8 mouse cellular contexts compared by ENCODE assay signal in the genomic region with DNA sequence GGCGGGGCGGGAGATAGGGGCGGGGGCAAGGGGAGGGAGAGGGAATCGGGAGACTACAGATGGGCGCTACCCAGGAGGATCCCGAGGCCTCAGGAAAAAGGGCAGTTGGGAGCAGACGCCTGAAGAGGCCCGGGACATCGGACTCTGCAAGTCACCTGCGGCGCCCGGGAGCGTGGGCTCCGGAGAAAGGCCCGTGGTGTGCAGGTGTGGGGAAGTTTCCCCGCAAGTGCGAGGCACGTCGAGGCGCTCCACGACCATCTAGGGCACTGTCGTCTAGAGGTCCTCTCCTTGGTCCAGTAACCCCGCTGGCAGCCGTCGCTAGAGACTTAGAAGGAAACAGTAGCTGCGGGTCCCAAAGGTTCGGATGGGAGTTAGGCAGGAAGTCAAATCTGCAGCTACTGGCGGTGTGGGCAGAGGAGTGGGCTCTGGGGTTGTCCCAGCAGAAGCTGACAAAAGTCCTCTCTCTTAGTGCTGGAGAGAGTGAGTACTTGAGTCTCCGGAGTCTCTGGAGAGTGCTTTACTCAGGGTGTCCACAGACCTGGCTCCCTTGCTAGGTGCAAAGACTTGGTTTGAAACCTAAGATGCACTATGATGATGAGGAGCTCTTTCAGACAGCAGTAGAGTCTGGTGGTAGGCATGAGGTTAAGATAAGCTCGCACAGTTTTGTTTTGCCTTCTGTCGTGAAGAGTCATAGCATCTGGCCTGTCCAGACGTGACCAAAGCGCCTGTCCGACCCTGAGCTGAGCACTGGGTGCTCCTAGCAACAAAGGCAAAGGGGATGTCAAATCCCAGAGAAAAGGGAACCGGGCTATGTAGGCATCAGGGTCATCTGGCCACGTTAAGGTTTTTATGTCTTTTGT.
DNase-seq lines count a peak whose midpoint lies in the region; ATAC-seq and TF ChIP-seq lines count a peak whose summit lies in the region.

No protein-coding gene starts in this region.

- peak overlapping the region; percentile 55 for H3K9ac ChIP-seq in ES-Bruce4 (ENCODE audit: low read depth, poor library complexity, severe bottlenecking)
- peak overlapping the region; percentile 51 for H3K9ac ChIP-seq in forebrain, embryonic 14.5 days (ENCODE audit: low read length)
- peak overlapping the region; percentile 28; the same call in 1 of the 2 replicates for H3K9ac ChIP-seq in limb, embryonic 14.5 days (ENCODE audit: low read depth, low read length, severe bottlenecking)
- no peak overlapping the region for H3K9ac ChIP-seq in stomach, embryonic 14.5 days (replicated peaks; ENCODE audit: low read depth, low read length)

- TF ChIP-seq POLR2A in ES-Bruce4 (IDR thresholded peaks at IDR 0.05; ENCODE audit: insufficient read depth, low read length) = no peak
- no peak for TF ChIP-seq POLR2A in limb, embryonic 14.5 days (IDR thresholded peaks at IDR 0.05; ENCODE audit: borderline replicate concordance, extremely low read depth, insufficient read depth, insufficient read length)

- no peak for TF ChIP-seq CTCF in ES-Bruce4 (IDR thresholded peaks at IDR 0.05; ENCODE audit: low read depth, low read length)

- intact Hi-C loops in gastrocnemius, postnatal 14 days (cut with DNase I; ENCODE audit: low total_unique reads) = no loop called here

- H3K36me3 ChIP-seq in ES-Bruce4 (ENCODE audit: control insufficient read depth, insufficient read depth, low read length, poor library complexity, severe bottlenecking) = no peaks in the 10 kb centered on the region
- no peaks in the 10 kb centered on the region for H3K36me3 ChIP-seq in forebrain, embryonic 14.5 days (ENCODE audit: control insufficient read depth, insufficient read depth, low read length)
- H3K36me3 ChIP-seq in limb, embryonic 14.5 days (ENCODE audit: control insufficient read depth, insufficient read depth, low read length) = no peaks in the 10 kb centered on the region
- no peaks in the 10 kb centered on the region for H3K36me3 ChIP-seq in stomach, embryonic 14.5 days (ENCODE audit: control insufficient read depth, insufficient read depth, low read length)

- no peak for TF ChIP-seq EP300 in ES-Bruce4 (IDR thresholded peaks at IDR 0.05; ENCODE audit: insufficient read depth, low read depth, low read length)

- peaks cover 7% of the 10 kb centered on the region for H3K27me3 ChIP-seq in ES-Bruce4 (ENCODE audit: control insufficient read depth, insufficient read depth, low read length, poor library complexity, severe bottlenecking)
- peaks cover 34% of the 10 kb centered on the region for H3K27me3 ChIP-seq in forebrain, embryonic 14.5 days (replicated peaks; ENCODE audit: control insufficient read depth, insufficient read depth, low read length)
- H3K27me3 ChIP-seq in limb, embryonic 14.5 days (ENCODE audit: control insufficient read depth, insufficient read depth, low read length) = peaks cover 62% of the 10 kb centered on the region
- peaks cover 24% of the 10 kb centered on the region for H3K27me3 ChIP-seq in stomach, embryonic 14.5 days (ENCODE audit: control insufficient read depth, insufficient read depth, low read length)

- H3K4me2 ChIP-seq in forebrain, embryonic 14.5 days (ENCODE audit: low read length) = peak overlapping the region; percentile 70
- H3K4me2 ChIP-seq in limb, embryonic 14.5 days (replicated peaks; ENCODE audit: low read depth, low read length, severe bottlenecking) = peak overlapping the region; percentile 86
- H3K4me2 ChIP-seq in stomach, embryonic 14.5 days (replicated peaks; ENCODE audit: low read depth, low read length) = peak overlapping the region; percentile 82

- 9% methylated on average over 32 of the region's 36 CpGs for WGBS in forebrain, embryonic 14.5 days
- 3% methylated on average over 29 of the region's 36 CpGs for WGBS in limb, embryonic 14.5 days
- 5% methylated on average over 36 of the region's 36 CpGs for WGBS in stomach, embryonic 14.5 days

- peak overlapping the region; percentile 68 for H3K4me3 ChIP-seq in ES-Bruce4 (ENCODE audit: low read depth, low read length)
- peak overlapping the region; percentile 33 for H3K4me3 ChIP-seq in forebrain, embryonic 14.5 days (ENCODE audit: low read depth, low read length)
- peak overlapping the region; percentile 39 for H3K4me3 ChIP-seq in limb, embryonic 14.5 days (replicated peaks; ENCODE audit: low read length)
- H3K4me3 ChIP-seq in stomach, embryonic 14.5 days (ENCODE audit: low read depth, low read length) = peak overlapping the region; percentile 38

- no peak overlapping the region for H3K27ac ChIP-seq in ES-Bruce4 (ENCODE audit: insufficient read depth, low read length)
- no peak overlapping the region for H3K27ac ChIP-seq in forebrain, embryonic 14.5 days (ENCODE audit: low read depth, low read length)
- H3K27ac ChIP-seq in limb, embryonic 14.5 days (replicated peaks; ENCODE audit: low read depth, low read length) = no peak overlapping the region
- H3K27ac ChIP-seq in stomach, embryonic 14.5 days (ENCODE audit: low read length) = no peak overlapping the region

- no peaks in the 10 kb centered on the region for H3K9me3 ChIP-seq in ES-Bruce4 (replicated peaks; ENCODE audit: control insufficient read depth, insufficient read depth, low read length, poor library complexity, severe bottlenecking)
- no peaks in the 10 kb centered on the region for H3K9me3 ChIP-seq in forebrain, embryonic 14.5 days (replicated peaks; ENCODE audit: control insufficient read depth, low read length)
- no peaks in the 10 kb centered on the region for H3K9me3 ChIP-seq in limb, embryonic 14.5 days (ENCODE audit: control insufficient read depth, low read length)
- no peaks in the 10 kb centered on the region for H3K9me3 ChIP-seq in stomach, embryonic 14.5 days (ENCODE audit: control insufficient read depth, low read depth, low read length)

- peak; percentile 10 for DNase-seq in gastrocnemius, postnatal 14 days
- no peak for DNase-seq in gastrocnemius, adult 18-20 months (ENCODE audit: low spot score)
- DNase-seq in forebrain, embryonic 14.5 days (ENCODE audit: low spot score) = no peak
- no peak for DNase-seq in limb, embryonic 14.5 days (ENCODE audit: low spot score)
- DNase-seq in thymus, postnatal 0 days (ENCODE audit: low spot score) = no peak
- DNase-seq in Muller cell, postnatal 12 days (ENCODE audit: inconsistent ontology term) = no peak

- ATAC-seq in forebrain, embryonic 14.5 days = peak; percentile 35; the same call in 1 of the 2 replicates
- ATAC-seq in limb, embryonic 14.5 days (ENCODE audit: low FRiP score, low read depth) = no peak
- ATAC-seq in stomach, embryonic 14.5 days (ENCODE audit: insufficient number of reproducible peaks, insufficient read depth, low FRiP score, low read depth) = 0 out of 2 replicates have a peak, but pooled peaks have one; percentile 31

- H3K4me1 ChIP-seq in ES-Bruce4 (ENCODE audit: control insufficient read depth, insufficient read depth, low read length) = peaks cover 2% of the 10 kb centered on the region
- no peaks in the 10 kb centered on the region; the same call in 1 of the 2 replicates for H3K4me1 ChIP-seq in forebrain, embryonic 14.5 days (ENCODE audit: control insufficient read depth, insufficient read depth, low read length)
- peaks cover 11% of the 10 kb centered on the region; the same call in 1 of the 2 replicates for H3K4me1 ChIP-seq in limb, embryonic 14.5 days (ENCODE audit: control insufficient read depth, insufficient read depth, low read length)
- H3K4me1 ChIP-seq in stomach, embryonic 14.5 days (ENCODE audit: control insufficient read depth, insufficient read depth, low read length) = peaks cover 8% of the 10 kb centered on the region
